Mouse (Mus musculus): Measurements from ENCODE around the gene Tmem238.

DNA sequence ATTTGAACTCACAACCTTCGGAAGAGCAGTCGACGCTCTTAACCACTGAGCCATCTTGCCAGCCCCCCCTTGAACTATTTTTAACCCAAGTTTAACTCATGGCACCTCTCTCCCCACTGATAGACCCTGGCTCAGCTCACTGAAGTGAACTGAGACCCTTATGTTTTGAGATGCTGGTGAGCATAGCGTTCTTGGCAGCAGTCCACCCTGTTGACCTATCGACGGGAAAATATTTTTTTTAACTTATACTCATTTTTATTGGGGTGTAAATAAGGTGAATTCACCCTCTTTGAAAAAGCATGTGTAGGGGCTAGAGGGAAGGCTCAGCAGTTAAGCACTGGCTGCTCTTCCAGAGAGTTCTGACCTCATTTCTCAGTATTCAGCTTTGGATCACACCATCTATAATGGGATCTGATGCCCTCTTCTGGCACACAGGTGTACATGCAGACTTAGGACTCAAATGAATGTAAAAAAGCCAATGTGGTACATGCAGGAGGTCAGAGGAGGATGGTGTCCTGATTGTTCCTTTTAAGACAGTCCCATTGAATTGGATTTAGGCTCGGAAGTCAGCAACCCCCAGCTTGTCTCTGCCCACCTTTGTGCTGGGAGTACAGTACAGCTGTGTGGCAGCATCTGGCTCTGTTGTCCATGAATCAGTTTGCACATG is 6.4 kb upstream of the Tmem238 start:
- TF ChIP-seq POLR2A (IDR thresholded peaks at IDR 0.05; ENCODE audit: low read depth, low read length) (peak; percentile 61; the same call in 1 of the 2 replicates), UBTF (IDR thresholded peaks at IDR 0.05; ENCODE audit: low read depth, low read length) (no peak), KAT2A (IDR thresholded peaks at IDR 0.05; ENCODE audit: insufficient replicate concordance, low read length) (no peak), CHD1 (IDR thresholded peaks at IDR 0.05; ENCODE audit: low read depth, low read length) (no peak), CTCF (conservative IDR thresholded peaks at IDR 0.05 in 1 of 2, IDR thresholded peaks at IDR 0.05 in 1 of 2; ENCODE audit: low read depth in 2 of 2, low read length in 2 of 2) (peak; percentile 49 to 58), ETS1 (conservative IDR thresholded peaks at IDR 0.05; ENCODE audit: low read depth, low read length) (no peak), HCFC1 (IDR thresholded peaks at IDR 0.05; ENCODE audit: low read depth, low read length) (no peak)

All from CH12.LX (cell line).